Mouse (Mus musculus): ENCODE measurements around the gene Rcn3.

- no peak for TF ChIP-seq CTCF (IDR thresholded peaks at IDR 0.05; ENCODE audit: control insufficient read depth, insufficient read depth, insufficient read length)
- peak; percentile 99 for TF ChIP-seq MAX (IDR thresholded peaks at IDR 0.05)
- no peak for TF ChIP-seq MYOD1 (IDR thresholded peaks at IDR 0.05; ENCODE audit: control insufficient read depth, insufficient read length, low read depth)
- TF ChIP-seq CEBPB (IDR thresholded peaks at IDR 0.05; ENCODE audit: low read depth), result no peak
- TF ChIP-seq MYOG (IDR thresholded peaks at IDR 0.05; ENCODE audit: control insufficient read depth, extremely low read depth, insufficient read length), result no peak
Measured at GRCm38 (mm10) chr7:45124224-45125143, 32.5 kb upstream of the Rcn3 start, which contains the start of gene Rps11.
